Mouse (Mus musculus): ENCODE data around the gene Tmprss11b.

GRCm38 (mm10) chr5:86632324-86632723 lies 43.8 kb downstream of the Tmprss11b start, which contains the start of gene Tmprss11f:
- TF ChIP-seq MAFK (IDR thresholded peaks at IDR 0.05; ENCODE audit: insufficient read depth, low read depth, low read length) (no peak), ZNF384 (IDR thresholded peaks at IDR 0.05; ENCODE audit: low read depth, low read length) (no peak), ZC3H11A (IDR thresholded peaks at IDR 0.05; ENCODE audit: borderline replicate concordance, low read depth, low read length) (no peak)

Measured in ES-E14 (cell line).